Mouse (Mus musculus) left cerebral cortex, postnatal 10 days (tissue): ENCODE results near the gene Olfr1349. TPM values are rescaled to one million over a fixed set of nuclear protein-coding genes. Genes with fewer than 3 reads are reported as not detected.
"Not testable (repeated sequence)": the region's sequence is repeated elsewhere in the genome, so short reads cannot be mapped to it uniquely, and the experiment has no call there.

ENCODE experiments used
- DNase-seq, 2 experiments: peaks; one replicate each; pipeline ENCODE4 v3.0.0; 2021 to 2022; ENCODE audit warnings: low spot score in 2 of 2, mixed read lengths in 1 of 2; ENCODE audit errors: extremely low spot score in 1 of 2
- intact Hi-C: fragments of 180-260 bp; cut with DNase I; formaldehyde crosslinking; loops from one replicate; pipeline ENCODE4 v1.15.1; 2025
- total RNA-seq, 2 experiments: library from RNA; stranded (reverse); gene quantifications; 2 replicates each; pipeline ENCODE4 v1.2.3; 2021

Olfr1349 gene
- not detected for total RNA-seq

GRCm38 (mm10) chr7:6522850-6523249 lies at the start of gene Olfr1349:
Gene Olfr1349 (minus strand): TSS chr7:6522950.
- DNase-seq = no peak
- intact Hi-C loops = no loop called here

GRCm38 (mm10) chr7:6564541-6564940 lies 41.8 kb upstream of the Olfr1349 start, which contains the start of gene Olfr1350:
Gene Olfr1350 (plus strand): TSS chr7:6564841.
- intact Hi-C loops = no loop called here

GRCm38 (mm10) chr7:6526141-6526540 lies 3.4 kb upstream of the Olfr1349 start:
- intact Hi-C loops = no loop called here
- DNase-seq = no peak

More at GRCm38 (mm10) chr7:6564541-6564940, 41.8 kb upstream of the Olfr1349 start, which contains the start of gene Olfr1350:
- DNase-seq = no peak

- intact Hi-C loops = no loop called here
- no peak for DNase-seq
These were observed 2.3 kb upstream of the Olfr1349 start for GRCm38 (mm10) chr7:6525001-6525400.

GRCm38 (mm10) chr7:6521666-6522065 lies 1.1 kb downstream of the Olfr1349 start:
- intact Hi-C loops = no loop called here

GRCm38 (mm10) chr7:6508648-6509047 lies 14.1 kb downstream of the Olfr1349 start, which contains the start of gene Olfr1348:
Gene Olfr1348 (minus strand): TSS chr7:6508748.
- intact Hi-C loops = no loop called here
- DNase-seq = no peak

More at GRCm38 (mm10) chr7:6521666-6522065, 1.1 kb downstream of the Olfr1349 start:
- no peak for DNase-seq

GRCm38 (mm10) chr7:6499655-6500054 lies 23.1 kb downstream of the Olfr1349 start, which contains the start of gene Olfr1347:
Gene Olfr1347 (minus strand): TSS chr7:6499755.
- no peak for DNase-seq
- intact Hi-C loops = no loop called here

- intact Hi-C loops = no loop called here
- no peak for DNase-seq
These were observed 35.9 kb downstream of the Olfr1349 start, which contains the start of gene Olfr5 for GRCm38 (mm10) chr7:6486841-6487240. Gene Olfr5 (minus strand): TSS chr7:6486941.

GRCm38 (mm10) chr7:6477633-6478032 lies 45.1 kb downstream of the Olfr1349 start:
- intact Hi-C loops = not testable (repeated sequence)

GRCm38 (mm10) chr7:6466951-6467350 lies 55.8 kb downstream of the Olfr1349 start, which contains the start of gene Olfr1346:
Gene Olfr1346 (plus strand): TSS chr7:6467101.
- intact Hi-C loops = no loop called here
- DNase-seq = no peak

More at GRCm38 (mm10) chr7:6477633-6478032, 45.1 kb downstream of the Olfr1349 start:
- DNase-seq = not testable (repeated sequence)

Other genes with a start within 250 kb of the Olfr1349 start
- gene Zfp667, start 236.4 kb downstream of the Olfr1349 start, total RNA-seq = 10 to 100 TPM; 12.4 to 12.5 TPM
- 10 to 100 TPM; 14.0 to 15.7 TPM for gene Zfp583, start 191.7 kb downstream of the Olfr1349 start, total RNA-seq
- 1 to 10 TPM; 8.1 to 8.6 TPM for gene Gm3854, start 179.2 kb downstream of the Olfr1349 start, total RNA-seq
- 1 to 10 TPM; 4.6 to 5.5 TPM for gene Zfp78, start 159.7 kb downstream of the Olfr1349 start, total RNA-seq
- gene Zfp28, start 139.7 kb downstream of the Olfr1349 start, total RNA-seq = 10 to 100 TPM in 1 of 2 experiments, 1 to 10 TPM in 1; 8.9 to 10.2 TPM
- 10 to 100 TPM; 14.7 to 15.7 TPM for gene Smim17, start 124.2 kb downstream of the Olfr1349 start, total RNA-seq
- gene Gm20715, start 112.7 kb downstream of the Olfr1349 start, total RNA-seq = under 1 TPM; 0.28 to 0.34 TPM
- gene Olfr1344, start 84.3 kb downstream of the Olfr1349 start, total RNA-seq = 1 to 10 TPM in 1 of 2 experiments, under 1 TPM in 1; 0.86 to 1.4 TPM
- not detected for gene Olfr1336, start 66.8 kb downstream of the Olfr1349 start, total RNA-seq
- gene Olfr1346, start 55.8 kb downstream of the Olfr1349 start, total RNA-seq = not detected
- not detected for gene Olfr5, start 36.0 kb downstream of the Olfr1349 start, total RNA-seq
- gene Olfr1347, start 23.2 kb downstream of the Olfr1349 start, total RNA-seq = not detected
- not detected for gene Olfr1348, start 14.2 kb downstream of the Olfr1349 start, total RNA-seq
- not detected for gene Olfr1350, start 41.9 kb upstream of the Olfr1349 start, total RNA-seq
- 10 to 100 TPM; 10.2 to 13.5 TPM for gene Zim1, start 173.5 kb upstream of the Olfr1349 start, total RNA-seq
- gene Peg3, start 207.5 kb upstream of the Olfr1349 start, total RNA-seq = 100 to 1,000 TPM; 170 to 180 TPM
- gene Usp29, start 207.6 kb upstream of the Olfr1349 start, total RNA-seq = 10 to 100 TPM; 57.4 to 60.2 TPM